Mouse (Mus musculus) small intestine, adult 2 months (tissue): ENCODE results near the gene Tigd3.

Experiments used
- CTCF ChIP-seq: fragments of 200-500 bp; IDR thresholded peaks from 2 replicates; pipeline ENCODE4 v1.5.1; 2012; ENCODE audit warnings: low read depth, mild to moderate bottlenecking, control low read depth, inconsistent platforms, low read length, moderate library complexity, mixed read lengths; ENCODE audit not compliant: insufficient replicate concordance, insufficient read length; ENCODE audit errors: extremely low read depth
- POLR2A ChIP-seq: fragments of 200-500 bp; IDR thresholded peaks from 2 replicates; pipeline ENCODE4 v1.6.1; 2012; ENCODE audit warnings: low read depth, mild to moderate bottlenecking, control low read depth, inconsistent platforms, low read length, moderate library complexity

DNA sequence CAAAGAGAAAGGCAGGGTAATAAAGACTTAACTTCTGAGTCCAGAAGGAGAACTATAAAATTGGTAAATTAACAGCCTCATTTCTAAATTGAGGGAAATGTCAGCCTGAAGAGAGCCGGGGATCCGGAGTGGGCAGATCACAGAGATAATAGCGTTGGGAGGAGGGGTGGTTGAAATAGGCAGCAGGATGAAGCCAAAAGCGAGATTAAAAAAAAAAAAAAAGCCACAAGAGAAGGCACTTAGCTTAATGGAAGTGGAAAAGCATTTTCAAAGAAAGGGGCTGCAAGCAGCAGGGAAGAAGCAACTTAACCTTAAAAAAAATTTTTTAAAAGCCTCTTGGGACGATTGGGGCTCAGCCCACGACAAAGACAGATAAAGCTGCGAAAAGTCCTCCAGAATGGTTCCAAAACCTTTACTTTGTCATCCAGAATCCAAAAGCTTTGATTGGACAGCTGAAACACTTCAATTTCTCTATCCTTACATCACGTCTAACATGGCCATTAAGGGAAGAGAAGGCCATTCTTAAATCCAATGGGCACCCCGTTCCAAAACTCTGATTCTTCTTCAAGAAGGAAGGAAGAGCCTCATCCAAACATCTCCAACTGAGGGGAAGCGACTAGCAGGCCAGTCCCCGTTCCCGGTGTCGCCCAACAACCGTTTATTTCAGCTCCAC, 17.6 kb upstream of the Tigd3 start:
- TF ChIP-seq CTCF, result no peak
- TF ChIP-seq POLR2A, result no peak
